Mouse (Mus musculus) erythroblast, embryonic 14.5 days (primary cell): ENCODE measurements around the gene Odaph.

ENCODE experiments used
- GATA1 ChIP-seq: IDR thresholded peaks from 2 replicates; pipeline ENCODE4 v1.6.1; 2012; ENCODE audit warnings: low read length, inconsistent platforms, mixed read lengths
- TAL1 ChIP-seq: IDR thresholded peaks from 3 replicates; pipeline ENCODE4 v1.6.1; 2012; ENCODE audit warnings: low read length, inconsistent platforms, mixed read lengths

GRCm38 (mm10) chr5:91960606-91961254 lies 26.5 kb upstream of the Odaph start:
- TF ChIP-seq TAL1 (peak; percentile 69), GATA1 (peak; percentile 84)
